12 mouse cellular contexts compared by ENCODE assay signal in the genomic region with DNA sequence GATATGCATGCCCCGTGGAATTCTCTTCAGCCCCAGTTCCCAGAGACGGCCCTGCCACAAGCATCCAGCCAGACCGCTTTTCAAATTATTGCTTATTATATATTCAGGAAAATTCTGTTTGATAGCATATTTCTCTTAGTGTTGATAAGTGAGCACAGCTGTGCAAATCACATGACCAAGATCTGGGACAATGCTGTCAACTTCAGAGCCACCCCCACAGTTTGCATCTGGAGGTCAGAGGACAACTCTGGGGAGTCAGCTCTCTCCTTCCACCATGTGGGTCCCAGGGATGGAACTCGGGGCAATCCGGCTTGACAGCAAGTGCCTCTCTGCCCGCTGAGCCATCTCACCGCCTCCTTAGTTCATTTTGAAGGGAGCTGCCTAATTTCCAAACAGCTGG.
DNase-seq lines count a peak whose midpoint lies in the region; ATAC-seq lines count a peak whose summit lies in the region.
"Had no signal": no experiment of that assay in that cellular context is flagged by ENCODE, and none has a peak within 500 bp of the region (broad histone marks: within the 10 kb centered on the region; RNA-seq: fewer than 3 reads in every experiment).

No protein-coding gene starts in this region.

- H3K9ac ChIP-seq in heart, embryonic 16.5 days (ENCODE audit: low read length): no peak overlapping the region
- H3K9ac ChIP-seq: liver, postnatal 0 days had no signal

- H3K4me2 ChIP-seq in heart, embryonic 16.5 days (ENCODE audit: low read depth, low read length): no peak overlapping the region
- H3K4me2 ChIP-seq: midbrain, embryonic 11.5 days had no signal

- H3K36me3 ChIP-seq in heart, embryonic 16.5 days (ENCODE audit: control insufficient read depth, insufficient read depth): no peaks in the 10 kb centered on the region

- WGBS in heart, embryonic 16.5 days: 54% methylated on average over 7 of the region's 7 CpGs

- H3K9me3 ChIP-seq in heart, embryonic 16.5 days (replicated peaks; ENCODE audit: control insufficient read depth, low read length): no peaks in the 10 kb centered on the region

- no peak for DNase-seq in heart, adult 9 months (ENCODE audit: low spot score in 2 of 2)
- peak; percentile 52 to 59 for DNase-seq in kidney, postnatal 4 days
- no peak for DNase-seq in kidney, adult 18-20 months
- DNase-seq in lung, postnatal 25 days (ENCODE audit: low spot score): peak; percentile 17
- DNase-seq in layer of hippocampus, adult 18-20 months (ENCODE audit: low spot score in 2 of 2): no peak
- DNase-seq in cerebellum, postnatal 14 days: no peak
- DNase-seq: cerebellum, postnatal 25 days; layer of hippocampus, adult 9-11 months; liver, postnatal 0 days; thymus, postnatal 25 days had no signal

- no peak overlapping the region for H3K4me3 ChIP-seq in heart, embryonic 16.5 days (ENCODE audit: low read length)

- no peaks in the 10 kb centered on the region for H3K27me3 ChIP-seq in heart, embryonic 16.5 days (ENCODE audit: control insufficient read depth, insufficient read depth, low read length)

- ATAC-seq in heart, embryonic 16.5 days (replicated peaks; ENCODE audit: extremely low read depth, insufficient read depth, low FRiP score): no peak
- ATAC-seq: liver, postnatal 0 days had no signal

- peak overlapping the region; percentile 32 for H3K27ac ChIP-seq in heart, embryonic 16.5 days (ENCODE audit: low read length)

- H3K4me1 ChIP-seq in heart, embryonic 16.5 days (ENCODE audit: control insufficient read depth, insufficient read depth, low read length): peaks cover 7% of the 10 kb centered on the region

Comparison
In these comparisons a context has a peak if more than half of its experiments do, and no peak if none do; other contexts are left out.
1. DNase-seq: peak in kidney, postnatal 4 days (2 of 2) and lung, postnatal 25 days (single experiment); none in heart, adult 9 months (0 of 2), kidney, adult 18-20 months (single experiment), layer of hippocampus, adult 18-20 months (0 of 2) and cerebellum, postnatal 14 days (0 of 2).